Mouse (Mus musculus) yolk sac, embryonic 10.5 days (tissue): ENCODE measurements around the gene Reep6.

ENCODE experiments used
- DNase-seq: peaks from one replicate; pipeline ENCODE4 v3.0.0-alpha.2; 2017; ENCODE audit warnings: low spot score

The Reep6 gene

DNA sequence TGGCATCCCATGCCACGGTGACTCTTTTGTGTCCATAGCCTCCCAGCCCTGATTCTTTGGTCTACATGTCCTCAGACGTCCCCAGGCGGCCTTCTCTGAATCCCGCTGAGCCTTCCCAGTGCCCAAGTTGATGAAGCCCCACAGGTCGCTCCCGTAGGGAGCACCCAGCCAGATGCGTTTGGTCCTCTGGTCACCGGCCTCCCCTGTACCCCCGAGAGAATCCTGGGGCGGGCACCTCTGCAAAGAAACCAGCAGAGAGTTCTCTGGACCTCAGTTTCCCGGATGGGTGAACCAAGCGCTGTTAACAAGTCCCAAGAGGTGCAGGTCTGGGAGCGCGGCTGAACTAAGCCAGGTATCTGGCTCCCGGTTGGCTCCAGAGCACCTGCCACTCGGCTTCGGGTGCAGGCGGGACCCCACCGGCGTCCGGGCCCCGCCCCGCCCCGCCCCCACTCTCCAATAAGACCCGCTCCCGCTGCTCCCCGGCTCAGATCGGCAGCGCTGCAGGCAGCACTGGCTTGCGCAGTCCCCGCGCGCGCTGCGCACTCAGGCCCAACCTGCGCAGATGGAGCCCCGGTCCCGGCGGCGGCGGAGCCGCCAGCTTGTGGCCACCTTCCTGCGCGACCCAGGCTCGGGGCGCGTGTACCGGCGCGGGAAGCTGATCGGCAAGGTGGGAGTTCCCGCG is 26.4 kb downstream of the Reep6 start, which contains the start of gene Plk5:
TSS of gene Plk5 (plus strand) at position 459 of the 682 bp plus-strand sequence.
- no peak for DNase-seq

DNA sequence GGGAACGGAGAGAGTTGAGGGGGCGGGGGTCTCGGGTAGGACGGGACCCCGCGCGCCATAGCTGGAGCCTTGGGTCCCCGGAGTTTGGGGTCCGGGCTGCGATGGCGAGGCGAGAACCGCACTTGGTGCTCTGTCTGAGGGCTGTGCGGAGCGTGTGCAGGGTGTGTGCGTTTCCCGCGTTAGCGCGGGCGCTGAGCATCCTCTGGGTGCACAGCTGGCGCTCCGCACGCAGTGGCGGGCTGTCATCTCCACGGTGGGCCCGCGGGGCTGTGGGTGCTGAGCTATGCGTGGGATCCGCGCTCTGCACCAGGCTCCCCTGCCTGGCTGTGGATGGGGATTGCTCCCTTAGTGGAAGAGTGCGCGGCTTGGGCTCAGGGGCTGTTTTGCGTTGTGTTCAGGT is 27.0 kb downstream of the Reep6 start:
- DNase-seq = no peak

DNA sequence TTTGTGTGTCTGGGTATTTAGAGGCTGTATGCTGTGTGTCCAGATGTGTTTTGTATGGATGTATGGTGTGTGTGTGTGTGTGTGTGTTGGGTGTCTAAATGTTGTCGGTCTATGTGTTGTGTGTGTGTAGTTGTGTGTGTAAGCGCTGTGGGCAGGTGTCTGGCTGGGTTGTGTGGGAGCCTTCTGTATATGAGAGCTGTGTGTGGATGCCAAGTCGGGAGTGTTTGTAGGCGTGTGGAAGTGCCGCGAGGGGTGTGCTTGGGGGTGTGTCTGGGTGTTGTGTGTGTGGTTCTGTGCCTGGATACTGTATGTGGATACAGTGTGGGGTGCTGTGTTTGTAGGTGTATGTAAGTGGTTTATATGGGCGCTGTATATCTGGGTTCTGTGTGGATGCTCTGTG is 27.6 kb downstream of the Reep6 start:
- no peak for DNase-seq

DNA sequence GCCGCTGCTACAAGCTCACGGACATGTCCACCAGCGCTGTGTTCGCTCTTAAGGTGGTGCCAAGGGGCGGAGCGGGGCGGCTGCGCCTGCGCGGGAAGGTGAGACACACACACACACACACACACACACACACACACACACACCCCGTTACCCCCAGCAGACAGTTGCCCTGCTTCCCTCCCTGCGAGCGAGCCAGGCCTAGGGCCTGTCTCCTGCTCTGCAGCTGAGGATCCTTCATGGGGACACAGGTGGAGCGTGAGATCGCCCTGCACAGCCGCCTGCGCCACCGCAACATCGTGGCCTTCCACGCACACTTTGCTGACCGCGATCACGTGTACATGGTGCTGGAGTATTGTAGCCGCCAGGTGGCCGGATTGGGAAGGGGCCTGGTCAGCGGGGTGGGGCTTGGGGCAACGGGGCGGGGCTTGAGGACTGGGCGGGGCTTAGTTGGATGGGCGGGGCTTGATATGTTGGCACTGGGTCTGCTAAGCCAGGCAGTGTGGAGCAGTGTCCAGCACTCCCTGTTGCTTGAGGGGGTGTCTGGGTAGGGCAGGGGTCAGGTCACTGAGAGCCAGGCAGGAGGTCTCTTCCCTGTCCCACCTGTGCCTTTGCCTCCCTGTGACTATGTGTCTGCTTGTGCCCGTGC is 28.4 kb downstream of the Reep6 start:
- peak; percentile 14 for DNase-seq

DNA sequence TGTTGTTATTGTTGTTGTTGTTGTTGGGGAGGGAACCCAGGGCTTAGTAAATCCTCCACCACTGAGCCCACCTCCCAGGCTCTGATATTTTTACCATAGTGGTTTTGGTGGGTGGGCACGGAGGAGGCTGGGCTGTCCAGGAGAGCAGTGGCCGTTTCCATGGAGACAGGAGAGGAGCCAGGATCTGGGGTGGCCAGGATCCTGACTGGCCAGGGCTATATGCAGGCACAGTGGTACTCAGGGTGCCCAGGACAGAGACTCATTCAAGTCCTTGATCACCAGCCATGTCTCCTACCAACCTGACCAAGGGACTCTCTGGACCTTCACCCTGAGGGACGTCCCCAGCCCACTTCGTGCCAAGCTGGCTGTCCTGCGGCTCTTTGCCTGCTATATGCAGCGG is 34.0 kb downstream of the Reep6 start:
- DNase-seq = no peak

DNA sequence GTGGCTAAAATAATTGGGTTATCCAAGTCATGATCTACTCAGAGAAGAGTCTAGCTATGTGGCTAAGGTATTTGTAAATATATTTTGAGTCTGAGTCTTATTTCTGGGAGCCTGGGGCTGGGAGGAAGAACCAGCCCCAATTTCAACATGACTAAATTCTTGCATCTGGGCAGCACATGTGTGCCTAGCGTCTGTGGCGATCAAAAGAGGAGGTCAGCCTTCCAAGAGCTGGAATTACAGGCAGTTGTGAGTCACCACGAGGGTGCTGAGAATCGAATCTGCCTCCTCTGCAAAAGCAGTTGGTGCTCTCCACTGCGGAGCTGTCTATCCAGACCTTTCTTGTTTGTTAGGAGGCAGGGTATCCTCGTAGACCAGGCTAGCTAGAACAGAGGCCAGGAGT is 36.0 kb downstream of the Reep6 start:
- no peak for DNase-seq

DNA sequence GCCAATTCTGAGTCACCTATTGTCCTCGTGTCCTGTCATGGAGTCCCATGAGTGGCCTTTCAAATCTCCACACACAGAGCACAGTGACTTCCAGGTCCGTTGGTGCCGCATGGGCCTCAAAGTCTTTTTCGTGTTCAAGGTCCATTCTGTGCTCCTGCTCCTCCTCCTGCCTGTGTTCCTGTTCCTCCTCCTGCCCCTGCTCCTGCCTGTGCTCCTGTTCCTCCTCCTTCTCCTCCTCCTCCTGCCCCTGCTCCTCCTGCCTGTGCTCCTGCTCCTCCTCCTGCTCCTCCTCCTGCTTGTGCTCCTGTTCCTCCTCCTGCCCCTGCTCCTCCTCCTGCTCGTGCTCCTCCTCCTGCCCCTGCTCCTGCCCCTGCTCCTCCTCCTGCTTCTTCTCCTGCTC is 38.2 kb downstream of the Reep6 start:
- DNase-seq = no peak

DNA sequence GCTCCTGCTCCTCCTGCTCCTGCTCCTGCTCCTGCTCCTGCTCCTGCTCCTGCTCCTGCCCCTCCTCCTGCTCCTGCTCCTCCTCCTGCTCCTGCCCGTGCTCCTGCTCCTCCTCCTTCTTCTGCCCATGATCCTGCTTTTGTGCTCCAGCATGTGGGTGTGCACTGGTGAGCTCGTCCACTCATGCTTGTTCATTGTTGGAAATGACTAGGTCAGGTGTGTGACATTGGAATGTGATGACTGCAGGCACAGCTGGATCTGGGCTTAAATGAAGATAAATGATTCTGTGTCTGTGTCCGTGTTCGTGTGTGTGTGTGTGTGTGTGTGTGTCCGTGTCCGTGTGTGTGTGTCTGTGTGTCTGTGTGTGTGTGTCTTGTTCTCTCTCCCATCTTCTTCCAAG is 38.6 kb downstream of the Reep6 start:
- DNase-seq = no peak

DNA sequence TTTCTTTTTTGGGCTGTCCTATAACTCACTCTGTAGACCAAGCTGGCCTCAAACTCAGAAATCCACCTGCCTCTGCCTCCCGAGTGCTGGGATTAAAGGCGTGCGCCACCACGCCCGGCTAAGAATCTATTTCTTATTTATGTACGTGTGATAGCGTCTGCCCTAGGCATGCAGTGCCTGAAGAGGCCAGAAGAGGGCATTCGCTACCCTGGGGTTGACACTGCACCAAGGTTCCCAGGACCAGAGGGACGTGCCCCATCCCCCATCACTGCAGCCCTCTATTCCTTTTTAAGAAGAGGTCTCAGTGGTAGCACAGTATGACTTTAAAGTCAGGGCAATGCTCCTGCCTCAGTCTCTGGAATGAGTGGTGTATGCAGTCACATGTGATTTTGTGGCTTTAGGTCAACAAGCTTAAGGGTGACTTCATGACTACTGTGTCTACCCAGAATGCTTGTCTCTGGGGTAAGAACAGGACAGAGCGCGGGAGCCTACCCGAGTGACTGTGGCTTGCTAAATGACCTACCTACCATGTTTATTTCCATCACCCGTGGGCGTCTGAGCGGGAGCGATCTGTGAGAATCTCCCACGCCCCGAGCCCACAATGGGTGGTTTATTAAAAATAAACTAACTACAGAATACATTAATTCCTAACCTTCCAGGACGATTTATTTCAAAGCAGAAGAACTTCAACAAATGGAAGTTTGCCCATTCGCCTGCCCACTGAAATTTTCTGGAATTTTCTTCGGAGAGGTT is 40.4 kb downstream of the Reep6 start:
- no peak for DNase-seq

DNA sequence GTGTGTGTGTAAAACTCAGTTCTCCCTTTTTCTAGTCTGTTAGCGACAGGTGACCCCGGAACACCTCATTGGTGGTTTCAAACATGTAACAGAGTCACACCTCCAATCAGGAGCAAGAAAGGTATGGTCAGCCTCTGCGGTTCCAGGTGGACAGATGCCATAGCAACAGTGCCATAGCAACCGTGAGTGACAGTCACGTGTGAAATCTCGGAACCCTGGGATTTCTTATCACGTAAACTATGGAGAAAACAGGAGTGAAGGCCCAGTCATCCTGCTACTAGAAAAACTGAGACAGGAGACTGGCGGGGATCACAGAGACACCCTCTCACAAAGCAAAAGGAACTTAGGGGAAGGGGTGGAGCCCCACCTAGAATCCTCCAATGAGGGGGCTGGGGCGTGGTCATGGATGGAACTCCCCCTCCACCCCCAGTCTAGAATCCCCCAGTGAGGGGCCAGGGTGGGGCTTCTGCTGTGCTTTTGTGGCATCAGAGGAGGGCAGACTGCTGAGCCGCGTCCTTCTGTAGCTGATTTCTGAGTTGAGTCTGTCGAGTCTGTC is 41.7 kb downstream of the Reep6 start:
- no peak for DNase-seq

DNA sequence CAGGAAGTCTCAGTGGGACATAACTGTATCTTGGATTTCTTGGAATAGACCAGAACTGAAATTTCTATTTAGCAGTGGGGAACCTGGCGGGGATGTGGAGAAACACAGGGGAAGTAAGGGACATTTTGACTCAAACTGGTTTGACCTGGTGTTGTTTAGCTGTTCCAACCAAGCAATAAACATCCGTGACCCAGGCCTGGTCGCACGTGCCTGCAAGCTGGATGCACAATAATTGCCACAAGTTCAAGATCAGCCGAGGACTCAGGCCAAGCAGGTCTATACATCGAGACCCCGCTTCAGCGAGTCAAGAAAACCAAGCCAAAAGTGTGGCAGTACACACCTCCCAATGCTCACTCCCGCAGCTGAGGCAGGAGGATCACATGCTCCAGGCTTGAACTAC is 42.2 kb downstream of the Reep6 start:
- DNase-seq = no peak

DNA sequence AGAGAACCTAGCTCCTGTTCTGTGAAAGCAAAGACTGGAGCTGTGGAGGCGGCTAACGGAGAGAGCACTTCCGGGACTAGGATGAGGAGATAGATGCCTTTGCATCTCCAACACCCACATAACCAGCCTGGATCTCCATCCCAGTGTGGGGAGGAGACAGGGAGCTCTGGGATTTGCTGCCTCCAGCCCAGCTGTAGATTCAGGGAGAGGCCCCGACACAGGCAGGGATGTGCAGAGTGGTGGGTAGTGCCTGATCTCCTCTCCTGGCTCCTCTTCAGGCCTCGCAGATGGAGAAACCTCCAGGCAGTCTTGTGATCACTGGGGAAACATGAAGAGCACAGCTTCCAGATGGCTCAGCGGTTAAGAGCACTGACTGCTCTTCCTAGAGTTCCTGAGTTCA is 43.0 kb downstream of the Reep6 start:
- DNase-seq = no peak

DNA sequence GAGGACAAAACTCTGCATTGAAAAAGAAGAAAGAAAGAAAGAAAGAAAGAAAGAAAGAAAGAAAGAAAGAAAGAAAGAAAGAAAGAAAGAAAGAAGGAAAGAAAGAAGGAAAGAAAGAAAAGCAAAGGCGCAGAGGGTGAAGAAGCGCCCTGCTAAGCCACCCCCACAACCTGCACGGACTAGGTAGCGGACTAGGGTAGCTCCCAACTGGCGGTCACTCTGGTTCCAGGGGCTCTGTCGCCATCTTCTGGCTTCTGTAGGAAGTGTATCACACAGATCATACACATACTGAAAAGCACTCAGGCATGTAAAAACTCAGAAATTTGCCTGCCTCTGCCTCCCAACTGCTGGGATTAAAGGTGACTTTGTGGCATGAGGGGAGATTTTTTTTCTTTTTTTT is 44.3 kb downstream of the Reep6 start:
- DNase-seq = peak; percentile 53

DNA sequence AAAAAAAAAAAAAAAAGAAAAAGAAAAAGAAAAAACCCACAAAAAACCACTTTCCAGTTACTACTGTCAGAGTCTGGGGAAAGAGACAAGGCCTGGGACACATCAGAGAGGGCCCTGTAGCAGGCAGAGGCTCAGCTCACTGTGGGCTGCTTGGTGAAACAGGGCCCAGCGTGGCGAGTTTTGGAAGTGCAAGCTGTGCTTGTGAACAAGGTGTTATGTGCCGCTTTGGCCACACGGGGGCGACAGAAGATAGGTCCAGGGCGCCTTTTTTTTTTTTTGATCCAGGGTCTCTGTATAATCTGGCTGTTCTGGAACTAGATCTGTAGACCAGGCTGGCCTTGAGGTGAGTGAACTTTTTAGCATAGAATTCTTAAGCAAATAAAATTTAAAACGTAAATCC is 46.4 kb downstream of the Reep6 start:
- peak; percentile 77 for DNase-seq

DNA sequence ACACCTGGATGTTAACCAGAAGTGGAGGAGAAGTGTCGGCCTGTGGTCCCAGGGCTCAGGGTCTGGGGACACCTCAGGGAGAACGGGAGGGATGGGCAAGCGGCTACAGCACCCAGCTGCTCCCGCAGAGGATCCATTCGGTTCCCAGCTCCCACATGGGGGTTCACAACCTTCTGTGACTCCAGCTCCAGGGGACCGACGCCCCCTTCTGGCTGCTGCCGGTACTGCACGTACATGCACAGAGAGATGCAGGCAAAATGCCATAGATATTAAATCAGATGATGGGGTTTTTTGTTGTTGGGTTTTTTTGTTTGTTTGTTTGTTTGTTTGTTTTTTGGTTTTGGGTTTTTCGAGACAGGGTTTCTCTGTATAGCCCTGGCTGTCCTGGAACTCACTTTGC is 48.0 kb downstream of the Reep6 start:
- DNase-seq = no peak

DNA sequence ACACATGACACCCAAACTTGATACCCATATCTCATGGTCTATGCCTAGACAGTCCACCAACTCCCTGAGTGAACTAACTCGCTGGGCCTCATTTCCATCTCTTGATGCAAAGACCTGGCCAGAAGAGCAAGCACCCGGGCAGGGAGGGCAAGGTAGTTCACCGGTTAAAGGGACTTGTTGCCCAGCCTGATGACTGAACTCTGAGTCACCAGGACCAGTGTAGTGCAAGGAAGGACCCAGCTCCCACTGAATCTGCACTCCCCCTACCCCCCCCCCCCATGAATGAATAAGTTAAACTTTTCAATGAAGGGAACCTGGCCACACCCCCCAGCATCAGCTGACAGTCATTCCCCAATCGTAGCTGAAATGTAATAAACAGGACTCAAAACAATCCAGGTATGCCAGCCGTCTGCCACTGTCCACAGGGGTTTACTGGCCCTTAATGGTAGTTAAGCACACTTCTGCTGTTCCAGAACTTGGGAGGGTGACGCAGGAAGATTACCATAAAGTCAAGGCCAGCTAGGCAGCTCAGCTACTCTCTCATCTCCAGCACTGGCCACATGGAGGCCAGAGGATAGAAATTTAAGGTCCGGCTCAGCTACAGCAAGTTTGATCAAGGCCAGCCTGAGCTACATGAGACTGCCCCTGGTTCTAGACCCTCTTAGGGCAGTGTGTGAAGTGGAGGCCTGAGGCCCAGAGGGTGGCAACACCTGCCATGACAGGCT is 53.0 kb downstream of the Reep6 start:
- DNase-seq = no peak

DNA sequence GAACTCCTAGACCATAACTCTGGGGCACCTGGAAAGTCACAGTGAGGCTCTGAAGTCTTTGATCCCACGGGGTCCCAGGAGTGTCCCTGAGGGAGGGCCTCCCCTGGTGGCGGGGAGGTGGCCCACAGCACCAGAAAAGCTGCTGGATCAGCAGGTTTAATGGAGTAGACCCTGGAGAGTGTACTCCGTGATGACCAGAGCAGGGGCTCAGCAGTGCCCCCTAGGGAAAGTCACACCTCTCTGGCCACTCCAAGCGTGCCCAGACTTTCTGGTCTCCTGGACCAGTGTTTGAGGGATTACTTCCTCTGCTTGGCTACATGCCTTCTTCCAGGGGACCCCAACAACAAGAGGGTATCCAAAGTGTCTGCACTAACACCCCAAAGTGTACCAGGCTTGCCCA is 53.7 kb downstream of the Reep6 start:
- DNase-seq = no peak

DNA sequence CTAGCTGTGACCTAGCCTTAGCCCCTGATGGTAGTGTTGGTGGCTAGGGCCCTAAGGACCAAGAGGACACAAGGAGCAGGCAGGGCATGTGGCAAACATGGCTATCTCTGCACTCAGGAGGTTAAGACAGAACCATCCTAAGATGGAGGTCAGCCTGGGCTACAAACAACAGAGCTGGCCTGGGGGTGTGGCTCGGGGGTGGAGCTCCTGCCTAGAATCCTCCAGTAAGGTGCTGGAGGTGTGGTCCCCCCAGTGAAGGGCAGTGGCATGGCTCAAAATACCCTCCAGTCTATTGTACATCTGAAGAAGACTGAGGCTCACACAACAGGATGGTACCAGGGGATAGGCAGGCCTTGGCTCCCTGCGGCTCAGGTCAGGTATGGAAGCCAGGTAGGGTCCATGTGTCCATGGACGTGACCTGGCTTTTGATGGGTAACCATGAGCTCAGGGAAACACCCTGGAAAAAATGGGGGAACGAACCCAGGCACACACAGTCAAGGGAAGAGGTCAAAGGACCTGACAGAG is 54.4 kb downstream of the Reep6 start:
- no peak for DNase-seq

DNA sequence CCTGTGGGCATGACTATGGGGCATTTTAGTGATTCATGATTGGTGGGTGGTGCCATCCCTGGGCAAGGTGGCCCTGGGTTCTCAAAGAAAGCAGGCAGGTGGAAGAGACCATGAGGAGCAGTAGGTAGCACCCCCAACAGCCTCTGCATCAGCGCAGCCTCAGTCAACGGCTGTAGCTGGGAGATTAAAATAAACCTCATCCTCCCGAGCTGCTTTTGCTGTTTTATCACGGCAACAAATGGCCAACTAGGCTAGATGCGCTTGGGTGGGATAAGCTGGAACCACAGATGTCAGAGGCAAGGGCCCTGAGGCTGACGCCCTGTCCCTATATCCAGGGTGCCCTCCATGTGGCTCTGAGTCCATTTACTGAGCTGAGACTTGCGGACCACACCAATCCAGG is 55.0 kb downstream of the Reep6 start:
- no peak for DNase-seq

DNA sequence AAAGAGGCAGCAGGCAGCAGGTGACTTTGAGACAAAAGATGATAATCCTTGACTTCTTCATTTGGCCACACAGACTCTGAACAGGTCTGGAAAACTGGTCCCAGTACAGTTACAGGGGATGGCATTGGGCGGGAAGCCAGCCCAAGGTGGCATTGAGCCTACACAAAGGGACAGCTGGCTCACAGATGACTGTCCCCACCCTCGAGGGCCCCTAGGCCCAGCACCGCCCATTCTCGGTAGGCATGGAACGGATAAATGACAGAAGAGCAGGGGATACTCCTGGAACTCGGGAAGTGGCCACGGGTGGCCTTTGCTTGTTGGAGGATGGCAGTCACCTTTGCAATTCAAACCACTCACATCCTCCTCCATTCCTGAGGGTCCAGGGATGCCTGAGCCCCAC is 55.6 kb downstream of the Reep6 start:
- no peak for DNase-seq
